Mouse (Mus musculus): Measurements from ENCODE around the gene Ube2g2.

- no peak for TF ChIP-seq CTCF (IDR thresholded peaks at IDR 0.05; ENCODE audit: low read depth)
- TF ChIP-seq EP300 (IDR thresholded peaks at IDR 0.05; ENCODE audit: low read depth): no peak
Observed at GRCm38 (mm10) chr10:77623639-77624400, 1.7 kb downstream of the Ube2g2 start.

Data from liver, embryonic 14.5 days (tissue).